Mouse (Mus musculus) C2C12 (cell line): ENCODE measurements around the gene Bcl6.

ENCODE experiments used
- CTCF ChIP-seq: IDR thresholded peaks from one replicate; pipeline ENCODE4 v1.5.1; 2011; ENCODE audit not compliant: control insufficient read depth, insufficient read depth, insufficient read length
- FOSL1 ChIP-seq: IDR thresholded peaks from one replicate; pipeline ENCODE4 v1.8.0; 2011; ENCODE audit warnings: mild to moderate bottlenecking, low read length; ENCODE audit not compliant: poor library complexity, insufficient read depth, severe bottlenecking
- MAX ChIP-seq: IDR thresholded peaks from one replicate; pipeline ENCODE4 v1.6.1; 2011; ENCODE audit warnings: mild to moderate bottlenecking, control low read depth
- MYOD1 ChIP-seq: IDR thresholded peaks from one replicate; pipeline ENCODE4 v1.6.1; 2011; ENCODE audit warnings: low read depth; ENCODE audit not compliant: control insufficient read depth, insufficient read length
- MYOG ChIP-seq: IDR thresholded peaks from one replicate; pipeline ENCODE4 v1.6.1; 2011; ENCODE audit not compliant: control insufficient read depth, insufficient read length; ENCODE audit errors: extremely low read depth
- USF1 ChIP-seq: IDR thresholded peaks from one replicate; pipeline ENCODE4 v1.6.1; 2011; ENCODE audit warnings: low read depth, mild to moderate bottlenecking, control low read depth, moderate library complexity

GRCm38 (mm10) chr16:23980201-23980870 lies 8.3 kb downstream of the Bcl6 start:
- TF ChIP-seq CTCF (no peak), USF1 (no peak), FOSL1 (no peak), MYOD1 (no peak), MAX (no peak), MYOG (no peak)
